Mouse (Mus musculus) cerebellum, adult 2 months (tissue): ENCODE data around the gene Slfn2. TPM values are rescaled to one million over a fixed set of nuclear protein-coding genes. Genes with fewer than 3 reads are reported as not detected.

Experiments used
- DNase-seq, 2 experiments: peaks; one replicate each; pipeline ENCODE4 v3.0.0; 2021
- H3K27ac ChIP-seq: fragments of 200-500 bp; 2 replicates; pipeline ENCODE4 v1.5.1; 2012; ENCODE audit warnings: low read length, control low read depth, inconsistent platforms; ENCODE audit not compliant: insufficient read depth
- H3K27me3 ChIP-seq: fragments of 200-500 bp; 2 replicates; pipeline ENCODE4 v1.6.1; 2012; ENCODE audit warnings: inconsistent platforms, mild to moderate bottlenecking, low read length, moderate library complexity; ENCODE audit not compliant: control insufficient read depth, insufficient read depth
- H3K4me1 ChIP-seq: fragments of 200-500 bp; 2 replicates; pipeline ENCODE4 v1.6.1; 2011; ENCODE audit warnings: low read length; ENCODE audit not compliant: control insufficient read depth, insufficient read depth
- H3K4me3 ChIP-seq: fragments of 200-500 bp; replicated peaks from 2 replicates; pipeline ENCODE3; 2011; ENCODE audit warnings: mild to moderate bottlenecking, low read depth, low read length, control low read depth; ENCODE audit not compliant: insufficient read depth
- CTCF ChIP-seq: fragments of 200-500 bp; IDR thresholded peaks from 2 replicates; pipeline ENCODE4 v1.5.1; 2011; ENCODE audit warnings: low read depth, mild to moderate bottlenecking, control low read depth, low read length, moderate library complexity, borderline replicate concordance; ENCODE audit not compliant: insufficient read depth
- POLR2A ChIP-seq: fragments of 200-500 bp; IDR thresholded peaks from 2 replicates; pipeline ENCODE4 v1.6.1; 2011; ENCODE audit warnings: low read length, control low read depth, borderline replicate concordance; ENCODE audit not compliant: insufficient read depth
- WGBS: fragments of 180-500 bp; shearing (Covaris S2); methylation state at CpG from one replicate; pipeline ENCODE4 v1.1.7; 2018; 5-methylcytosine and 5-hydroxymethylcytosine counted together
- polyA plus RNA-seq: library from polyadenylated mRNA; depleted of rRNA; stranded (reverse); fragments of >200 nt; gene quantifications from 2 replicates; pipeline ENCODE4 v1.2.3, GENCODE M21; 2012; rRNA removed

Slfn2 gene
- polyA plus RNA-seq, 1 experiment, result 1.1 TPM

DNA sequence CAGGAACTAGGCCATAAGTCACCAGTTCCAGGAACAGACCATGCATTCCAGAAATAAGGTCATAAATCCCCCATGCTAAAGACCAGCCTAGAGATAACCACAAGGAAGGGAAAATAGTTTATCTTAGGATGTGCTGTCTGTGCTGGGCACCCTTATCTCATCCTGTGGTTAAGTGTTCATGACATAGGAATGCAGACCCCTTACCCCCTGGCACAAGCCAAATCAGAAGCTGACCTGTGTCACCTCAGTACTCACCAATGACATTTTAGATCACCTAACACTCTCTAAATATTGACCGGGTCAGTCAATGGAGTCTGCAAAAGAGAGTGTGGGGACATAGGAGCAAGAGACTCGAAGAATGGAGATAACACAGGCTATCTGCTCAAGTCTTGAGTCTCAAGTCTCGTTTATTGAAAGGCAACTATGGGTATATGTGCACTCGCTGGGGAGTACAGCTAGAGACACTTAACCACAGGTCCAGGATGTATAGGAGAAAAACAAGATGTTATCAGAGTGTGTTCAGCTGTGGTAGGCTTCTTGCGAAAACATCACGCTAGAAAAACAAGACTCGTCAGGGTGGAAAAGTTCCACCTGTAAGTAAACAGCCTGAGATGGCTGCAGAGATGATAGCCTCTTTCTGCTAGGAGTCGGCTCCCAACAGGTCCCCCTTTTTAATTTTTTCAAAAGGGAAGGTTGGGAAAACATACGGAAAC is 14.7 kb downstream of the Slfn2 start:
- Histone ChIP-seq H3K4me1 (no peaks in the 10 kb centered on the region), H3K27ac (no peak overlapping the region), H3K4me3 (no peak overlapping the region), H3K27me3 (no peaks in the 10 kb centered on the region)
- 88% methylated on average over 9 of the region's 9 CpGs for WGBS
- no peak for DNase-seq
- TF ChIP-seq CTCF (no peak), POLR2A (no peak)

DNA sequence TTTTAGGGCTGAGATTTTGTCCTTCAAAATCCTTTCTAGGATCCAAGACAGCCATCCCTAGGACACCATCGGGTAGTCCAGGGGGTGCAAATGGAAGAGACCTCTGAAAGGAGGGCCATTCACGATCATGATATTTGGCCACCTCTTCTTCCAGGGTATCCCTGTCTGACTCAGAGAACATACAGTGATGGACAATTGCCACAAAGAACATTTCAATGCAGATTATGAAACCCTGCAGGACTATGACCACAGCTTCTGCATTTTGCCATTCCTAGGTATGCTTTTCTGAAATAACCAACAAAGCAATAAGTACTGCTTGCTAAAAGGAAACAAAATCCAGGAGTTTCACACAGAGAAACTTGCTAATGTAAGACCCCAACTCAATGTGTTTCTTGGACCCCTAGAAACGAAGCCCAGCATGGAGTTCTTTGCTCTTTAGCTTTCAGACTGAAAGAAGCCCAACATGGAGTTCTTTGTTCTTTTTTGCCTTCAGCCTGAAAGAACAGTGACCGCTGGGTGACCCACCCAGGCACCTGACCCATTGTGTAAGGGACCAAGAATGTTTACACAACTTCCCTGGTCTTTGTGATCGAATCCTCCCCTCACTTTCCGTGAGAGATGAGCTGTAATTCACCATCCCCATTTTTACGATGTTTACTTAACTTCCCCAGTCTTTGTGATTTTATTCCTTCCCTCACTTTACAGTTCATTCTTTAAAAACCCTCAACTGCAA is 18.0 kb downstream of the Slfn2 start:
- TF ChIP-seq POLR2A (no peak), CTCF (no peak)
- WGBS, result 68% methylated on average over 7 of the region's 7 CpGs
- H3K27me3 ChIP-seq, result no peaks in the 10 kb centered on the region

DNA sequence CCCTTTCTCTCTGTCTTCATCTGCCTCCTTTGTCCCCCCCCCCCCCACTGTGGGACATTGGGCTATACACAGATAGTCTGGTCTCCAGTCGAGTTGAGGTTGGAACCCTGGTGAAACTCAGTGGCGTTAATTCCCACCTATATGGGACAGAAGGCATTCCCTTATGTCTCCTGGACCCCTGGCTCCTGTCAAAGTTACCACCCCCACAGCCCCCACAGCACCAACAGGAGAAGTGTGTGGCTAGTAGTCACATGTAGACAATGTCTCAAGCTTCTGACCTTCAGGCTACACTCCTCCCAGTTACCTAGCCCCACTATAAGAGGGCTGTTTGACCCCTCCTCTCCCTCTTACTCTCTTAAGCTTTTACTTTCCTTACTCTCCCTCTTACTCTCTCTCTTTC is 19.2 kb downstream of the Slfn2 start:
- no peak overlapping the region for H3K27ac ChIP-seq
- 82% methylated on average over 2 of the region's 2 CpGs for WGBS

More for the DNA sequence above, 18.0 kb downstream of the Slfn2 start:
- H3K27ac ChIP-seq, result no peak overlapping the region
- H3K4me3 ChIP-seq, result no peak overlapping the region
- no peaks in the 10 kb centered on the region for H3K4me1 ChIP-seq
- DNase-seq, result no peak

DNA sequence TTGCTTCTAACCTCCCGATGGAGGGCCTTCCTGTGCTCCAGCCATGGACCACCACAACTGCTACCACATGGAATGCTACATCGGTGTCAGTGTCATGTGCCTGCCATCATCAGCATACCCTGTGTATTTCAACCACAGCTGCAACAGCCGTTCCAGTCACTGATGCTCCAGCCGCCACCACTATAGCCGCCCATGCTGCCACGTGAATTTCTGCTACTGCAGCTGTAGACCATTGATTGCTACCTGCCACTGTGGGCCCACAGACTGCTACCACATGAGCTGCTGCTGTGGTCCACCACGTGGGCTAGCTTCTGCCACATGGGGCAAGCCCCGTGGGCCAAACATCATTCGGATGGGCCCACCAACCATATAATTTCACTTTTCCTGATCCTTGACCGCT is 19.8 kb downstream of the Slfn2 start:
- 87% methylated on average over 10 of the region's 10 CpGs for WGBS
- DNase-seq, result no peak
- Histone ChIP-seq H3K27ac (no peak overlapping the region), H3K4me3 (no peak overlapping the region), H3K4me1 (no peaks in the 10 kb centered on the region), H3K27me3 (no peaks in the 10 kb centered on the region)
- TF ChIP-seq CTCF, result no peak
- no peak for TF ChIP-seq POLR2A

More for the DNA sequence above, 19.2 kb downstream of the Slfn2 start:
- Histone ChIP-seq H3K4me1 (no peaks in the 10 kb centered on the region), H3K27me3 (no peaks in the 10 kb centered on the region), H3K4me3 (no peak overlapping the region)
- no peak for DNase-seq
- TF ChIP-seq POLR2A (no peak), CTCF (no peak)

DNA sequence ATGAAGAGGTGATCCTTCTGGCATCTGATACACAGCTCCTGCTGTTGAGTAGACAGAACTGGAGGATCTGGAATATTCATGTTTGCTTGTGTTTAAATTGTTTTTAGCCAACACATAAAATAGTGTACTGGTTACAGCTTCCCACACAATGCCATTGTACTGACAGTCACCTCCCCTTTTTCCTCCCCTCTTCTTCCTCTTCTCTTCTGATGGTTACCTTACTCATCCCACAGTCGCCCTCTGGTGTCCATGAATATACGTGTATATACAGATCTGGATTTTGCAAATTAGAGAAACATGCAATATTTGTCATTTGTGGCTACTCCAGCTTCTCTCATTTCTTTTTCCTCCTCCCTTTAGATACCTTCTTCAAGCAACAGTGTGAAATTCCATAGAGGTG is 50.2 kb downstream of the Slfn2 start:
- WGBS, result 23% methylated on average over 2 of the region's 2 CpGs
- Histone ChIP-seq H3K27me3 (no peaks in the 10 kb centered on the region), H3K27ac (no peak overlapping the region), H3K4me3 (no peak overlapping the region), H3K4me1 (no peaks in the 10 kb centered on the region)
- TF ChIP-seq POLR2A, result no peak
- TF ChIP-seq CTCF, result no peak
- DNase-seq, result no peak

DNA sequence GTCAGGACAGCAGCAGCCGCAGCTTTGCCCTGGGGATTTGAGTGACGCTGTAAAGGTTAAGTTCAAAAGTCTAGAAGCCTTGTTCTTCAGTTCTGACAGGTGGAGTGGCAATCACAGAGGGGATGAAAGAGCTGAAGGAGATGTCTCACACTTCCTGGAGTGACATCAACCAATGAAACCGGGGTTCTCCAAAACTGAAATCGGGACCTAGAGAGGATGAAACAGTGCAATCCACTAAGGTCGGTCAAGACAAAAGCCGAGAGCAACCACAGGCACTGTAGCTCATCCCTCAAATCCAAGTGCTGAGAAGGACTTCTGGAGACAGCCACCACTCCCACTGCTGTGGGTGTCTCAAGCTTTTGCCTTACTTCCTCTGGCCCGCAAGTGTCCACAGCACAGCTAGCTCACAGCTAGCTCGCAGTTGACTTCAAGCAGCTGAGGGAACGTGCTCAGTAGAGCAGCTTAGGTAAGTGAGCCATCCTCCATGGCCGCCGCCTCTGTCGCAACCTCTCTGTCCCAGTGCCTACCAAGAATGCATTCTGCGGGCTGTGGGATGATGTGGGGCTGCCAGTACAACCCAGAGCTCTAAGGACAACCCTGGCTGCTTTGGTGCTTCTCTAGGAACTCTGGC is 51.8 kb downstream of the Slfn2 start, which contains the start of gene Slfn1:
TSS of gene Slfn1 (plus strand) at position 253 of the 631 bp plus-strand sequence.
- no peak within 1 kb of the TSS for H3K27ac ChIP-seq
- H3K4me3 ChIP-seq, result no peak within 1 kb of the TSS
- TF ChIP-seq CTCF, result no peak
- TF ChIP-seq POLR2A, result no peak
- H3K27me3 ChIP-seq, result no peaks in the 10 kb centered on the region
- WGBS, result 84% methylated on average over 13 of the region's 13 CpGs
- DNase-seq, result no peak
- H3K4me1 ChIP-seq, result no peaks in the 10 kb centered on the region

DNA sequence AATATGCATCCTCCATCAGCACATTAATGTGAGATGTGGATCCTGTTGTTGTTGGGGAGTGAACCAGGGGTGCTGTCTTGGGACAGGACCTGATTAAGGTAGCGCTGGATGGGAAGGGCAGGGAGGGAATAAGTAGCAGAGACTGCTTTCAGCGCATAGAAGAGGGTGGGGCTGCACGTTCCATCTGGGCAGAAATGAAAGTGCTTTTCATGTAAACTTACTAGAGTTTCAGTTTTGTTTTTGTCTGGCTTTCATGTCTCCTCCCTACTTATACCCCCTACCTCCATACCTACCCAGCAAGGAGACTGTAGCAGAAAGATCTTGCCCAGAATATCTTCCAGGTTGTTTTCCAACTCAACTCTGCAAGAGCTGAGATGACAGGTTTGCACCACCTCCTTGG is 53.1 kb downstream of the Slfn2 start:
- DNase-seq, result no peak
- WGBS, result 56% methylated on average over 3 of the region's 3 CpGs

More for the DNA sequence above, 53.1 kb downstream of the Slfn2 start:
- Histone ChIP-seq H3K27ac (no peak overlapping the region), H3K27me3 (no peaks in the 10 kb centered on the region), H3K4me3 (no peak overlapping the region), H3K4me1 (no peaks in the 10 kb centered on the region)
- TF ChIP-seq POLR2A (no peak), CTCF (no peak)

Other genes starting within 250 kb of the Slfn2 start
- gene Rffl, start 193.9 kb upstream of the Slfn2 start, polyA plus RNA-seq, result 16.8 and 18.6 TPM in 2 replicates
- gene Rad51d, start 174.5 kb upstream of the Slfn2 start, polyA plus RNA-seq, result 20.9 and 21.2 TPM in 2 replicates
- gene Fndc8, start 173.0 kb upstream of the Slfn2 start, polyA plus RNA-seq, result not detected in 2 replicates
- gene Nle1, start 156.7 kb upstream of the Slfn2 start, polyA plus RNA-seq, result 39.5 and 43.0 TPM in 2 replicates
- 1.9 and 2.3 TPM in 2 replicates for gene Unc45b, start 154.6 kb upstream of the Slfn2 start, polyA plus RNA-seq
- 3.7 and 3.8 TPM in 2 replicates for gene Slfn5, start 113.8 kb upstream of the Slfn2 start, polyA plus RNA-seq
- gene Slfn9, start 73.3 kb upstream of the Slfn2 start, polyA plus RNA-seq, result 0.08 TPM in 2 replicates
- gene Slfn8, start 44.3 kb upstream of the Slfn2 start, polyA plus RNA-seq, result 0.28 and 0.29 TPM in 2 replicates
- gene Slfn1, start 51.7 kb downstream of the Slfn2 start, polyA plus RNA-seq, result 0.16 TPM in 1 of 2 replicates, not detected in the other
- gene Slfn4, start 110.1 kb downstream of the Slfn2 start, polyA plus RNA-seq, result 0.03 and 0.13 TPM in 2 replicates
- 0.33 and 0.76 TPM in 2 replicates for gene Slfn3, start 126.2 kb downstream of the Slfn2 start, polyA plus RNA-seq
- gene Slfn14, start 221.6 kb downstream of the Slfn2 start, polyA plus RNA-seq, result 0.03 TPM in 1 of 2 replicates, not detected in the other
- gene Ap2b1, start 233.9 kb downstream of the Slfn2 start, polyA plus RNA-seq, result 116 and 117 TPM in 2 replicates
- gene Pex12, start 237.5 kb downstream of the Slfn2 start, polyA plus RNA-seq, result 8.6 and 9.8 TPM in 2 replicates